Mouse (Mus musculus) lung, postnatal 0 days (tissue): Measurements from ENCODE around the gene Gnptab.

Experiments used
- CTCF ChIP-seq: IDR thresholded peaks from 2 replicates; pipeline ENCODE4 v1.5.1; 2016; ENCODE audit warnings: antibody characterized with exemption, mild to moderate bottlenecking
- EP300 ChIP-seq: IDR thresholded peaks from 2 replicates; pipeline ENCODE4 v1.6.1; 2016; ENCODE audit warnings: antibody characterized with exemption, mild to moderate bottlenecking, control low read depth

- TF ChIP-seq CTCF (no peak), EP300 (no peak)
Measured at GRCm38 (mm10) chr10:88460122-88460820, 81.3 kb downstream of the Gnptab start.
